Mouse (Mus musculus): ENCODE results near the gene Med26.

- no peak for TF ChIP-seq CTCF (IDR thresholded peaks at IDR 0.05; ENCODE audit: low read depth)
- TF ChIP-seq EP300 (IDR thresholded peaks at IDR 0.05; ENCODE audit: low read depth): no peak
Measured at GRCm38 (mm10) chr8:72561111-72561689, 13.1 kb upstream of the Med26 start.
